Mouse (Mus musculus): ENCODE results near the gene Ggnbp2.

The Ggnbp2 gene

GRCm38 (mm10) chr11:84825261-84825807, 45.3 kb downstream of the Ggnbp2 start:
- DNase-seq (ENCODE audit: extremely low spot score) = no peak

DNA sequence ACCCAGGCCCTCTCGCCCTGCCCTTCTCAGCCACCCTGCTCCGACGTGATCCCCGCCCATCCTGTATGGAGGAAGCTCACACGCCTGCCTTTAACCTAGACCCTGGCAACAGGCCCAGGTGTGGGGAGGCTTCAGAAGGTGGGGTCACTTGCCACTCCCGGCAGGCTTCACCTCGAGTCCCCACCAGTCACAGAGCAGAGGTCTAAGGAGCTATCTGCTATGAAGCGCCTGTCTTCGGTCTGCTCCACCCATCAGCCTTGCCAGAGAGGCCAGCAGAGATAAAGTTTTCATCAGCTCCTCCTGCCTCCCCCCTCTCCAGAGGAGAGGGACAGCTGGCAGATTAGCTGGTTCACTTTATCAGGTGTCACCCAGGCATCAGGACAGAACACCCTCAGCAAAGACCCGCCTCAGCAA, 47.1 kb downstream of the Ggnbp2 start:
- no peak for DNase-seq (ENCODE audit: extremely low spot score)

DNA sequence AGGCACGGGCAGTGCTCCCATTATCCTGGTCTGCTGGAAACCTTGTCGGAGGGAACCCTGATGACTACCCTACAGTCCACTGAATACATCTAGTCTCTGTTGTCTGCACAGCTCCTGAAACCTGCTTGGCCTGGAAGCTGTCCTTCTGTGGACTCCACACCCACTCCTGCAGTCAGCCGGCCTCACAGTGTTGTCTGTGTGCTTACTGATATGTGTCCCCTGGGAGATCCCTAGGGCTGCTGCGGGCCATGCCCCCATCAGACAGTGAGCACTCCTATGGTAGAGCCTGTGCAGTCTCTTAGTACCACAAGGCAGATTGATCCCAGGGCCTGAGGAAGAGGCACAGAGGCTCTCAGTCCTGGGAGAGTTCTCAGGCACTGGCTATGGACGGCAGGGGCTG, 48.1 kb downstream of the Ggnbp2 start:
- DNase-seq (ENCODE audit: extremely low spot score) = no peak

DNA sequence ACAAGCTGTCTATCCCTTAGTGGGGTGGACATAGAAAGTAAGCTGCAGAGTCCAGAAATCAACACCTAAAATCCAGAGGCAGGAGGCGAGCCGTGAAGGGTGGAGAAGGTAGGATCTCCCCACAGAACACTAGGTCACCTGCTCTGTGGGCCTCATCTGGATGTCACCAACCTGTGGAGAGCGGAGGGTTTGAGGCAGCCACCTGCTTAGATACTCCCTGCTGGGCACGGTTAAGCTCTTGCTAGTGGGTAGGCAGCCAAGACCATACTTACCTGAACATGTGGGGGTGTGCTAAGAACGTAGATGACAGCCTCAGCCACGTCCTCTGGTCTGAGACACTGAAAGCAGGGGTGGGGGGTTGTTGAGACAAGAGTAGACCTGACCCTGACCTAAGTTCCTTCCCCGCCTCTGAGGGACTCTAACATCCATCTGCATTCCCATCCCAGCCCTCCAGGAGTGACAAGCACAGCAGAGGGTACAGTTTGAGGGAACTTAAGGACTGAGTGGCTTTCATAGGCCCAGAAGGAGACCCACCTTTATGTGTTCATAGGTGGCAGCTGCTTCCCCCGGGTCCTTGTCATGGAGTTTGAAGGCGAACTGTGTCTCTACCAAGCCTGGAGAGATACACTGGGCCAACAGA, 49.4 kb downstream of the Ggnbp2 start:
- no peak for DNase-seq (ENCODE audit: extremely low spot score)

GRCm38 (mm10) chr11:84818961-84819692, 51.5 kb downstream of the Ggnbp2 start, which contains the start of gene Mrm1:
Gene Mrm1, minus strand, starts transcription at chr11:84819515.
- DNase-seq (ENCODE audit: extremely low spot score) = peak; percentile 97

GRCm38 (mm10) chr11:84818085-84818960, 52.3 kb downstream of the Ggnbp2 start:
- DNase-seq (ENCODE audit: extremely low spot score) = peak; percentile 71

- no peak for DNase-seq (ENCODE audit: extremely low spot score)
Measured at GRCm38 (mm10) chr11:84817362-84817761, 53.3 kb downstream of the Ggnbp2 start.

- peak; percentile 88 for DNase-seq (ENCODE audit: extremely low spot score)
Measured at GRCm38 (mm10) chr11:84813724-84814510, 56.7 kb downstream of the Ggnbp2 start.

GRCm38 (mm10) chr11:84804373-84804772, 66.2 kb downstream of the Ggnbp2 start:
- DNase-seq (ENCODE audit: extremely low spot score) = no peak

DNA sequence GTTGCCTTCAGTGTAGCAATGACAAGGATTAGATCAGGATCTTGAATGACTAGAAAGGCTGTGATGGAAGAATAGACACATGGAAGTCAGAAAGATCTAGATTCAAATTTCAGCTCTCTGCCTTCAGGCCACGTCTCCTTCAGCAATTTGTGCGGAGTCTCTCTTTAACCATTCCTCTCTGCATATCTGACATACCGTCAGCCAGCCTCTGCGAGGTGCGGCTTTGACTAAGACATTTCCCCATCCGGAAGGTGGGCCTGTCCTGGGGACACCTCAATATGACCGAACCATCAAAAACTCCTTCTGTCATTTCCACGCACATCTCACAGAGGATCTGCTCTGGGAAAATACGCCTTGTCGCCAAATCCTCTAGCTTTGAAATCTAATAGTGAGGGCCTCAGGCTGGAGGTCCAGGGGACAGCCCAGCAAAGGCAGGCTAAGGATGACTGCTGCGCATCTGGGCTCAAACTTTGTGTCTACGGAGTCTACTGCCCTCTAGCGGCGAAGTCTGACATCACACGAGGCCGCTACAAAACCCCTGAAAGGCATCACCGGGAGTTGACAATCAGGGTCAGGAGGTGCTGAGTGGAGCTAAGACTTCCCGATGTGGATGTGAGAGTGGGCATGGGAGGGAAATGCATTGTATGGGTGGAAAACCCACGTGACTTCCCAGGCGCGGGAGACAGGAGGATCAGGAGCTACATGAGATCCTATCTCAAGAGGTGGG, 72.8 kb downstream of the Ggnbp2 start:
- peak; percentile 86 for DNase-seq (ENCODE audit: extremely low spot score)

GRCm38 (mm10) chr11:84797026-84797425, 73.6 kb downstream of the Ggnbp2 start:
- peak; percentile 19 for DNase-seq (ENCODE audit: extremely low spot score)

DNA sequence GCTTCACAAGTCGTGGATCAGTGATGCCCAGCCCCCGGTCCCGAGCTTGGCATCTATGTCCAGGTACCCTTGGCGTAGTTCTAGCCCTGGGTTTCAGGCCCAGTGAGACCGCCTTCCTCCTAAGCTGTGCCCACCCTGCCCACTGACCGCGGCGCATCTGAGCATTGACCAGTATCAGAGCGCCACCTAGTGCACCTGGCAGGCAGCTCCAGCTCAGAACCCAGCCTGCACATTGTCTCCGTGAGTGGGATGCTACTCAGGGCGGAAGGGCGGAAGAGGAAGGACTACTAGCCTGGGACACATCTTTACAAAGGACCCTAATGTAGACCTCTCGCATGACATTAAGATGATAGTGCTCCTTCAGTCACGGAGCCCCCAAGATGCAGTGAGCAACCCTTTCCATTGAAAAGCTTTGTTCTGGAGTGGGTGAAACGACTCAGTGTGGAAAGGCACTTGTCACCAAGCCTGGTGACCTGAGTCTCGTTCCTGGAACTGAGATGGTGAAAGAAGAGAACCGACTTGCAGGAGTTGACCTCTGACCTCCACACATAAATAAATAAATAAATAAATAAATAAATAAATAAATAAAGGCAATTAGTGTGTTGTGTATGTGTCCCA, 76.0 kb downstream of the Ggnbp2 start:
- peak; percentile 86 for DNase-seq (ENCODE audit: extremely low spot score)

- no peak for DNase-seq (ENCODE audit: extremely low spot score)
Measured at GRCm38 (mm10) chr11:84793545-84793944, 77.1 kb downstream of the Ggnbp2 start.

DNA sequence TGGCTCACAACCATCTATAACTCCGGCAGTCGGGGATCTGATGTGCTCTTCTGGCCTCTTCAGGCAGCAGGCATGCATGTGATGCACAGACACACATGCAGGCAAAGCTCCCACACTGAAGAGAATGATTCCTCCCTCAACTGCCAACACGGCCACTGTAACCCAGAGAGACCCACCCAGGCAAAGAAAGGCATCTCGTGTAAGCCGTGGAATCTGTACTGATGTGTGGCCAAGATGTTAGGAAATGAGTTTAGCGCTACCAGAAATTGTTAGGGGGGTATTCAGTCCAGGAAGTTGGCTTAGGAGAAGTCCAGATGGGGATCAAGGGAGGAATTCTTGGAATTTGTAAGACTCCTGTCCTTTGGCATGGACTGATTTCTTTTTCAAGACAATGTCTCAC, 80.2 kb downstream of the Ggnbp2 start:
- no peak for DNase-seq (ENCODE audit: extremely low spot score)

All from embryo, embryonic 9.5 days (tissue).